Mouse (Mus musculus): Measurements from ENCODE around the gene S100b. TPM values are rescaled to one million over a fixed set of nuclear protein-coding genes. Genes with fewer than 3 reads are reported as not detected.

S100b gene
- polyA plus RNA-seq, 1 experiment from 2014 or later: not detected

MicroRNAs within 50 kb of the gene (microRNA counts, 519-probe panel; counts per million panel counts)
- microRNA mmu-miR-678: 177 counts per million, percentile 53 among the panel's probes with 10 or more counts

Small RNAs within 50 kb of the gene (microRNA-seq; reads per million reads assigned to microRNA genes)
- gene Mir678: not detected

Other genes with a start within 250 kb of the S100b start
- gene Zfp280b, start 221.2 kb upstream of the S100b start, polyA plus RNA-seq (2015; fragmentation: Nextera tagmentation; extraction: Ambion mirVana): 15.7 and 16.1 TPM in 2 replicates
- gene Slc5a4b, start 142.9 kb upstream of the S100b start, polyA plus RNA-seq (2015; fragmentation: Nextera tagmentation; extraction: Ambion mirVana): not detected in 2 replicates
- gene Slc5a4a, start 106.4 kb upstream of the S100b start, polyA plus RNA-seq (2015; fragmentation: Nextera tagmentation; extraction: Ambion mirVana): 0.08 TPM in 1 of 2 replicates, not detected in the other
- gene Prmt2, start 16.0 kb upstream of the S100b start, polyA plus RNA-seq (2015; fragmentation: Nextera tagmentation; extraction: Ambion mirVana): 173 and 181 TPM in 2 replicates
- gene Dip2a, start 91.4 kb downstream of the S100b start, polyA plus RNA-seq (2015; fragmentation: Nextera tagmentation; extraction: Ambion mirVana): 10.2 and 10.4 TPM in 2 replicates
- gene AC141477.1, start 186.6 kb downstream of the S100b start, polyA plus RNA-seq (2015; fragmentation: Nextera tagmentation; extraction: Ambion mirVana): 2.1 TPM in 1 of 2 replicates, not detected in the other
- 14.8 and 15.0 TPM in 2 replicates for gene Pcnt, start 188.9 kb downstream of the S100b start, polyA plus RNA-seq (2015; fragmentation: Nextera tagmentation; extraction: Ambion mirVana)
- not detected in 2 replicates for gene 2610028H24Rik, start 195.2 kb downstream of the S100b start, polyA plus RNA-seq (2015; fragmentation: Nextera tagmentation; extraction: Ambion mirVana)
- gene Mcm3ap, start 215.1 kb downstream of the S100b start, polyA plus RNA-seq (2015; fragmentation: Nextera tagmentation; extraction: Ambion mirVana): 68.0 and 71.3 TPM in 2 replicates
- gene Ybey, start 215.3 kb downstream of the S100b start, polyA plus RNA-seq (2015; fragmentation: Nextera tagmentation; extraction: Ambion mirVana): 7.8 and 7.9 TPM in 2 replicates

Data from forebrain, embryonic 13.5 days (tissue).